Mouse (Mus musculus): Measurements from ENCODE around the gene Kif5a. TPM values are rescaled to one million over a fixed set of nuclear protein-coding genes. Genes with fewer than 3 reads are reported as not detected.

Kif5a gene
- total RNA-seq, 1 experiment from 2014 or later: 7.6 TPM

- peak; percentile 71 for DNase-seq
Observed at GRCm38 (mm10) chr10:127289573-127290191, 26.5 kb upstream of the Kif5a start.

GRCm38 (mm10) chr10:127288800-127289572, 25.8 kb upstream of the Kif5a start, which contains the start of gene Mbd6:
Gene Mbd6, minus strand, starts transcription at chr10:127289018.
- DNase-seq: peak; percentile 96

GRCm38 (mm10) chr10:127288328-127288799, 25.2 kb upstream of the Kif5a start:
- DNase-seq: peak; percentile 76

- DNase-seq: peak; percentile 39
Observed at GRCm38 (mm10) chr10:127287936-127288293, 24.8 kb upstream of the Kif5a start.

GRCm38 (mm10) chr10:127287271-127287935, 24.3 kb upstream of the Kif5a start:
- no peak for DNase-seq

- no peak for DNase-seq
Observed at GRCm38 (mm10) chr10:127286730-127287129, 23.6 kb upstream of the Kif5a start.

- DNase-seq: no peak
Observed at GRCm38 (mm10) chr10:127286194-127286593, 23.0 kb upstream of the Kif5a start.

GRCm38 (mm10) chr10:127285644-127286043, 22.5 kb upstream of the Kif5a start:
- no peak for DNase-seq

- DNase-seq: no peak
Observed at GRCm38 (mm10) chr10:127284724-127285500, 21.8 kb upstream of the Kif5a start.

GRCm38 (mm10) chr10:127284105-127284622, 21.0 kb upstream of the Kif5a start:
- DNase-seq: no peak

GRCm38 (mm10) chr10:127282620-127283215, 19.6 kb upstream of the Kif5a start:
- peak; percentile 53 for DNase-seq

- no peak for DNase-seq
Observed at GRCm38 (mm10) chr10:127281316-127281715, 18.2 kb upstream of the Kif5a start.

- DNase-seq: no peak
Observed at GRCm38 (mm10) chr10:127279730-127280129, 16.6 kb upstream of the Kif5a start.

- no peak for DNase-seq
Observed at GRCm38 (mm10) chr10:127274261-127275022, 11.3 kb upstream of the Kif5a start.

- DNase-seq: no peak
Observed at GRCm38 (mm10) chr10:127272371-127272770, 9.2 kb upstream of the Kif5a start.

GRCm38 (mm10) chr10:127269884-127270283, 6.7 kb upstream of the Kif5a start:
- no peak for DNase-seq

GRCm38 (mm10) chr10:127269036-127269435, 5.9 kb upstream of the Kif5a start:
- no peak for DNase-seq

- DNase-seq: no peak
Observed at GRCm38 (mm10) chr10:127268401-127268800, 5.3 kb upstream of the Kif5a start.

- DNase-seq: no peak
Observed at GRCm38 (mm10) chr10:127267318-127267717, 4.2 kb upstream of the Kif5a start.

Measured in adrenal gland, postnatal 14 days (tissue).